Mouse (Mus musculus) kidney, postnatal 14 days (tissue): ENCODE data around the gene Ufc1.
A peak's percentile ranks its signal among the peaks of the same experiment; 100 is the strongest.

Experiments used
- DNase-seq: peaks from one replicate; pipeline ENCODE4 v3.0.0; 2022; ENCODE audit warnings: mixed read lengths

Gene Ufc1

GRCm38 (mm10) chr1:171268341-171268740, 26.5 kb downstream of the Ufc1 start:
- no peak for DNase-seq

- DNase-seq, result no peak
Measured at GRCm38 (mm10) chr1:171265971-171266744, 28.7 kb downstream of the Ufc1 start.

GRCm38 (mm10) chr1:171263666-171264461, 31.0 kb downstream of the Ufc1 start:
- DNase-seq, result no peak

GRCm38 (mm10) chr1:171263185-171263611, 31.6 kb downstream of the Ufc1 start:
- peak; percentile 84 for DNase-seq

- DNase-seq, result peak; percentile 89
Measured at GRCm38 (mm10) chr1:171262594-171263130, 32.2 kb downstream of the Ufc1 start.

GRCm38 (mm10) chr1:171260316-171260715, 34.5 kb downstream of the Ufc1 start:
- no peak for DNase-seq

GRCm38 (mm10) chr1:171258921-171259320, 35.9 kb downstream of the Ufc1 start:
- no peak for DNase-seq

- DNase-seq, result no peak
Measured at GRCm38 (mm10) chr1:171257781-171258180, 37.0 kb downstream of the Ufc1 start.

- peak; percentile 76 for DNase-seq
Measured at GRCm38 (mm10) chr1:171256937-171257548, 37.8 kb downstream of the Ufc1 start.

GRCm38 (mm10) chr1:171256095-171256818, 38.6 kb downstream of the Ufc1 start:
- DNase-seq, result peak; percentile 58

GRCm38 (mm10) chr1:171252415-171252814, 42.4 kb downstream of the Ufc1 start:
- DNase-seq, result no peak

- DNase-seq, result peak; percentile 63
Measured at GRCm38 (mm10) chr1:171251594-171252324, 43.1 kb downstream of the Ufc1 start.

- no peak for DNase-seq
Measured at GRCm38 (mm10) chr1:171250680-171251593, 43.9 kb downstream of the Ufc1 start, which contains the start of gene Ndufs2. Gene Ndufs2 (minus strand): TSS chr1:171251388.

- DNase-seq, result peak; percentile 75
Measured at GRCm38 (mm10) chr1:171249913-171250600, 44.8 kb downstream of the Ufc1 start, which contains the start of gene Adamts4. Gene Adamts4 (plus strand): TSS chr1:171250421.

GRCm38 (mm10) chr1:171248386-171249226, 46.2 kb downstream of the Ufc1 start:
- peak; percentile 45 for DNase-seq

- no peak for DNase-seq
Measured at GRCm38 (mm10) chr1:171247916-171248315, 46.9 kb downstream of the Ufc1 start.

- no peak for DNase-seq
Measured at GRCm38 (mm10) chr1:171247453-171247841, 47.4 kb downstream of the Ufc1 start.

GRCm38 (mm10) chr1:171246709-171247452, 47.9 kb downstream of the Ufc1 start:
- peak; percentile 98 for DNase-seq
